Mouse (Mus musculus): Measurements from ENCODE around the gene Map3k11. TPM values are rescaled to one million over a fixed set of nuclear protein-coding genes. Genes with fewer than 3 reads are reported as not detected.
"Not testable (repeated sequence)": the region's sequence is repeated elsewhere in the genome, so short reads cannot be mapped to it uniquely, and the experiment has no call there.

Map3k11 gene
- total RNA-seq, 2 experiments from 2014 or later = 36.9 to 45.8 TPM

DNA sequence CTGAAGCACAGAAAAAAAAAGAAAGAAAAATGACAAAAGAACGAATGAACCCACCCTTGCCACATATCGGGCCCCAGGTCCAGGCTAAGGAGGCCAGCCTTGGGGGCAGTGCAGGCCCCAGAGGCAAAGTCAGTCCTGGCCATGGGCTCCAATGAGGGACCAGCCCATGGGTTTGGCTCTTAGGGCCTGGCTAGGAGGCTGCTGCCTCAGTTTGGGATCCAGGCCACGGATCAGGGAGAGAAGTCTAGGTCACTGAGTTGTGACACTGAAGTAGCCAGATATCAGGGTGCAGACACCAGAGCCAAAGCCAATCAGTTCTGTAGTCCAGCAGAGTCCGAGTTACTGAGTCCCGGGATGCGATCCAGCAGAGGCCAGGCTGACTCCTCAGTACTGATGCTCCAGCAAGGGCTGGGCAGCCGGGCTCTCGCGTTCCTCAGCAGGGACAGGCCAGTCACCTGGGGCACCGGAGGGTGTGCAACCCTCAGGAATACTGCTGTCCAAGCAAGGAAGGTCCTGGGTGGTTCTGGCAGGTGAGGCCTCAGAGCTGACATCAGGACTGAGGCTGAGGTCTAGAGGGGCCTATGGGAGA, 23.8 kb upstream of the Map3k11 start:
- DNase-seq (ENCODE audit: low spot score in 2 of 2) = no peak

DNA sequence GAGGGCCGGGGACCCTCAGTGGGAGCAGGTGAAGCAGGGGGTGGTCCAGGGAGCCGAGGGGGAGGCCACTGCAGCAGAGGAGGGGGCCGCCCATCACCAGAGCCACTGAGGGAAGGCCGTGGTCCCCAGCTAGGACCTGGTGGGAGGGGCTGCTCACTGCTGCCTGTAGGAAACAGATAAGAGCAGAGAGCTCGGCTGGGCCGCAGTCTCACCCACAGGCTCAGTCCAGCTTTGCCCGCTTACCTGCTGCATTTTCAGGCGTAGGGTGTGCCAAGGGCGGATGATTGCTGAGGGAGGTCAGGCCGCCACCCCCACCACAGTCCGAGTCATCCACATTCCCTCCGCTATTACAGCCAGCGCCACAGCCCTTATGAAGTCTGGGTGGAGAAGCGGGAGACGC, 23.1 kb upstream of the Map3k11 start:
- DNase-seq (ENCODE audit: low spot score in 2 of 2) = no peak

DNA sequence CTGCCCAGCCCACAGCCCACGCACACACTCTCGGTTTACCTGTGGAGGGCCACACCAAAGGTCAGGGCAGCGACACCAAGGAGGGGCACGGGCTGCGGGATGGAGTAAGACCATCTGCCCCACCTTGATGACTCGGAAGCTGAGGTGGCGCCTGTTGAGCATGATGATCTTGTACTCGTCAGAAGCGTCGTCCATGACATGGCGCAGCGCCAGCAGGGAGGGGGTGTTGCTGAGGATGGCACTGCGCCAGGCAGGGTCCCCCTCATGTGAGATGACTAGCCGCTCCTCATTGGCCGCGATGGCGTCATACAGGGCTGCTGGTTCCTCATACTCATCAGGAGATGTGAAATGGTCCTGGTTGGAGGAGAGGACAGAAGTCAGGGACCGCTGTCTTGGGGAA, 22.2 kb upstream of the Map3k11 start:
- DNase-seq (ENCODE audit: low spot score in 2 of 2) = no peak

DNA sequence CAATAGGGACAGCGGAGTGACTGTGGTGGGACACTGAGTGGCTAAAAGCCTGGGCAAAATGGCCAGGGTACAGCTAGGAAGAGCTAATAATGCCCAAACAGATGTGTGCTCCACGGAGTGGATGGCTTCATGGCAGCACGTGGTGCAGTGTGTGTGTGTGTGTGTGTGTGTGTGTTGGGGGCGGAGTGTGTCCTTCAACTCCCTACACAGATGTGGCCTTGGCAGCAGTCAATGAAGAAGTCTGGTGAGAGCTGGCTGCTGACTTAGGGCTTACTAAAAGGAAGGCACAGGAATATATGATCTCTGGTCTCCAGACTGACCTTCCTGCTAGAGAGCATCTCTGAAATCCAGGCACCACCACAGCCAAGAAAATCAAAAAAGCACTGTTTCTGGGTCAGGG, 20.2 kb upstream of the Map3k11 start:
- no peak for DNase-seq (ENCODE audit: low spot score in 2 of 2)

DNA sequence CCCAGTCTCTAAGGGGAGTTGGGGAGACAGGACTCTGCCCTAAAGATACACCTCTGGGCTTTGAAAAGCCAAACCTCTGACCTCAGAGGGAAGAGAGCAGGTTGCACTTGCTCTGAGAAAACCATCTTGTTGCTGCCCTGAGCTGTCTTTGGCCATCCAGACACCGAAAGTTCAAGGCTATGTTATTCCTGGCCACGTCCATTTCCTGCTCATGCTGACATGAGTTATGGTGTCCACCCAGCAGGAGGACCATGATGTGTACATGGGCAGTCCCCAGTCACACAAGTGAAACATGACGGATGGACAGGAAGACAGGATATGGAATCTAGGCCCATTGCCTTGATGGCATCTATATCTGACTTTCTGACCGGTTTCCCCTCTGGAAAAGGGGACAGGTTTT, 8.1 kb upstream of the Map3k11 start:
- no peak for DNase-seq (ENCODE audit: low spot score in 2 of 2)

DNA sequence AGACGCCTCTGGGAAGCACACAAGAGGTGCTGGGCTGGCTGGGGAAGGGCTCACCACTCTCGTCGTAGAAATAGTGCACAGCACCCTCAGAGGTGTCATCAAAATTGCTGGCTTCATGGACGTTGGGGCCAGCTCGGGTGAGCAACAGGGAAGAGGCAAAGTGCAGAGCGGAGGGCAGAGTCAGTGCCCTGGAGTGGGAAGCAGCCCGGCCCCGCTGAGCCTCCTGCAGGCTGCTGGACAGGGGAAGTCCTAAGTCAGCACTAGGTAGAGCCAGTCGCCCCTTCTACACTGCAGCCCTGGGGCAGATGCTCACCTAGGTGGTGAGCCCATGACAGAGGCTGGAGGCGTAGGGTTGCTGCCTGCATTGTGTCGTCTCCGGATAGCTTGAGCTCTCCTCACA, 4.3 kb upstream of the Map3k11 start:
- no peak for DNase-seq (ENCODE audit: low spot score in 2 of 2)

DNA sequence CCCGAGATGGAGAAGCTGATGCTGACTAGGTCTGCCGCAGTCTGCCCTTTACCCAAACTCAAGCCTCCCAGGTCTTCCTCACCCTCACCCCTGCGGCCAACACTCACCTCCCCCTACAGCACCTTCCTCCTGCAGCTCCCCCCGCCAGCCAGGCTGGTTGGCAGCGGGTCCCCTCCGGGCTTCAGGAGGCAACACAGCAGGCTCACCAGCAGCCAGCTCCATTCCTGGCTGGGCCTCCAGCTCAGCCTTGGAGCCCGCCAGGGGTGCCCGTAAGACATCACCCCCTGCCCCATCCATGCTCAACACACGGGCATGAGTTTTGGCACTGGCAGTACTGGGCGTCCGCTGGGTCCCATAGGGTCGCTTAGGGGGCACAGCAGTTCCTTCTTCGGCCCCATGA, 3.6 kb upstream of the Map3k11 start:
- no peak for DNase-seq (ENCODE audit: low spot score in 2 of 2)

DNA sequence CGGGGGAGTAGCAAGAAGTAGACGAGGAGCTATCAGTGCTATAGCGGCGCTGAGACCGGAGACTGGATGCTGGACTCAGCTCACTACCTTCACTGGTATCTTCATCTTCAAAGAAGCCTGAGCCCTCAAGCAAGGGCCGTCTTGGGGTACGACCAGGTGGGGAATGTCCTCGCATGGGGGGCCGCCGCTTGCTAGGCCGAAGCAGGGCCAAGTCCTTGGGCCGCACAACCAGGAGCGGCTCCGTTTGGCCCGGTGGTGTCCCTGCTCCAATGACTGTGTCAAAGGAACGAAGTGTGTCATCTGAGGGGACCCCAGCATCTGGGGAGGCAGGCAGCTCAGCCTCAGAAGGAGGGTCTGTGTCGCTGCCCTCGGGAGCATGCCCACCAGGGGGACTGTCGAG, 3.1 kb upstream of the Map3k11 start:
- no peak for DNase-seq (ENCODE audit: low spot score in 2 of 2)

DNA sequence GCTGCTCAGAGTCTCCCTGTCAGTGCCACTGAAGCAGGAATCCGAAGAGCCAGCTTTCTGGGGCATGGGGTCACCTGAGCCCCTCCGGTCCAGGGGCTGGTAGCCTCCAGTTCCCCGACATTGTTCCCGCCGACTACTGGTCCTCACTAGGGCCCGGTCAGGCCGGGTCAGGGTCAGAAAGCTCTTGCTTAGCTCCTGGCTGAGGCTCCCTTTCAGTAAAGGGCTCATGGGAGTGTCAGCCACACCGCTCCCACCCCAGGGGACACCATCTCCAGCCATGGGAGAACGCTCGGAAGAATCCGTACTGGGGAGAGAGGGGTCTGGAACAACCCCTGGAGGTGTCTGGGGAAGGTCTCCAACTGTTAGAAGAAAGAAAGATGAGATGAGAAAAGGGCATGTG, 2.7 kb upstream of the Map3k11 start:
- no peak for DNase-seq (ENCODE audit: low spot score in 2 of 2)

DNA sequence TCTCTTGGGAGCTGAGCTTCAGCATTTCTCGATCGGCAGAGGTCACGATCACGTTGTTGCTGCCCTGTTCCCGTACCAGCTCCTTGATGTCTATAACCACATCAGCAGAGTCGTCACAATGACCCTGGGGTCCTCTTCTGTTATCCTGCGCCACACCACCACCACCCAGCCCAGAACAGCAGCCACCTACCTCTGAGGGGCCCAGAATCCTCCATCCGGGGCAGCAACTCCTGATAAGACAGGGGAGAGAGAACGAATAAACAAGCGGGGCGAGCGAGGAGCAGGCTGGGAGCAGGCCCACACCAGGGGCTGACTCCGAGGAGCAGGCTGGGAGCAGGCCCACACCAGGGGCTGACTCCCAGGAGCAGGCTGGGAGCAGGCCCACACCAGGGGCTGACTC, 2.1 kb upstream of the Map3k11 start:
- DNase-seq (ENCODE audit: low spot score in 2 of 2) = no peak

DNA sequence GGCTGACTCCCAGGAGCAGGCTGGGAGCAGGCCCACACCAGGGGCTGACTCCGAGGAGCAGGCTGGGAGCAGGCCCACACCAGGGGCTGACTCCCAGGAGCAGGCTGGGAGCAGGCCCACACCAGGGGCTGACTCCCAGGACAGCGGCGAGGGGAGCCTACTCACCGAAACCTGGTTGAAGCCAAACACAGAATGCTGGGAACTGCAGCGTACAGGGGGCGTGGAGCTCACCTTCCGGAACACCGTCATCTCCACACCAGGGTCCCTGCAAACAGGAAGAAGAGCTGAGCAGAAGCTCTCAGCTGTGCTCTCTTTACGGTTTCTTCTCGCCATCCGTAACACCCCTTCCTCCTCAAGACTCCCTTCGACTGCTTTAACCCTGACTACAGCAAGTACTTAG, 1.6 kb upstream of the Map3k11 start:
- not testable (repeated sequence) for DNase-seq (ENCODE audit: low spot score in 2 of 2)

DNA sequence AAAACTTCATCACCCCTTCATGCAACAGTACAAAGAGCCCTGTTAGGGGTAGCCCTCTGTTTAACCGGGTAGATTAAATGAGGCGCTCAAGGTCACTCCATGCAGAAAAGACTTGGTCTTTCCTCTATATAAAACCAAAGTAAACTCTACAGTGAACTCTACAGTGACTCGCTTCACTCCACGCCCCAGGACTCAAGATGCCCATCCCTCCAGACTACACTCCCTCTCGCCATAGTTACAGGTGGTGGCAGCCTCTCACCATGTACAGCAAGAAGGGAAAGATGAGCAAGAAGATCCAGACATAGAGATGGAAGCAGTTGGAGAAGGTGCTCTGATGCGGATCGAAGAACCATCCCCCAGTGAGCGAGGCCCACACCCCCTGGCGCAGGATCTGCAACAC, 804 bp upstream of the Map3k11 start:
- no peak for DNase-seq (ENCODE audit: low spot score in 2 of 2)

DNA sequence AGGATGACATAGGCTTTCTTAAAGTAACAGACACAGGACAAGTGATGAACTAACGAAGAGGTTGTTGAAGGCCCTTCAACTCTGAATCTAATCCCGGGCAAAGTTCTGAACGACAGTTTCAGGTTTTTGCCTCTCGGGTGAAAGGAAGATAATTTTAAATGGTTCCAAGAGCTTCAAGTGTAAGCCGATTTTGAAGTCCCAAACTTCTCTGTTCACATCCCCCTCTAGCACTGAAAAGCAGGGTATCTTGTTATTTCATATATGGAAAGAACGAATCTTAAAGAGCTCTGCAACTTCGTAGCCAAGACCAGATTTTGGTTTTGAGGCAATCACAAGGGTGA, 516 bp downstream of the Map3k11 start:
- DNase-seq (ENCODE audit: low spot score in 2 of 2) = no peak

DNA sequence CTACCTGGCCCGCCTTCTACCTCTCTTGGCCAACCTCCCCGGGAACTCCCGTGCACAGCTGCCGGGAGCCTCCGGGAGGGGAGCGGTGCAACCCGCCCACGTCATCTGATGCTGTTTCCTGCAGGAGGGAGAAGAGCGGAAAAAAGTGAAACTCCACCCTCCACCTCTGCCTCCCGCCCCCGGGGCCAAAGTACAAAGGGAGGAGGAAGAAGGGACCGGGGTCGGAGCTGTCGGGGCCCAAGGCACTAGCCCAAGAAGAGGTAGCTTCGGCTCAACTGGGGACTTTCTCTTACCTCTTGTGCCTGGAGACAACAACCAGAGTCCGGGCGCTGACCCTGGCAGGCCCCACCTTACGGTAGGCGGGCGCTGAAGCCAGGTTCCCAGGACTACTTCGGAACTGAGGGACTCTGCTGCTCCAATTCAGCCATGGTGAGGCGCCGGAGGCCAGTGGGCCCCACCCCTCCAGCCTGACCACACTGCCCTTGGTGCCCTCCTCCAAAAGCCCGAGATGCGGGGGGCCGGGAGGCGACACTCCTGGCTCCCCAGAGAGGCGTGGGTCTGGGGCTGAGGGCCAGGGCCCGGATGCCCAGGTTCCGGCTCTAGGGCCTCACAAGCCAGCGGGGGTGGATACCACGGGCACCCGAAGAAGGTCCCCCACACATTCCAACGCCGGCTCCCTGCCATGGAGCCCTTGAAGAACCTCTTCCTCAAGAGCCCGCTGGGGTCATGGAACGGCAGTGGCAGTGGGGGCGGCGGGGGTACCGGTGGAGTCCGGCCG, 1.2 kb downstream of the Map3k11 start:
- peak; percentile 80 to 82 for DNase-seq (ENCODE audit: low spot score in 2 of 2)

DNA sequence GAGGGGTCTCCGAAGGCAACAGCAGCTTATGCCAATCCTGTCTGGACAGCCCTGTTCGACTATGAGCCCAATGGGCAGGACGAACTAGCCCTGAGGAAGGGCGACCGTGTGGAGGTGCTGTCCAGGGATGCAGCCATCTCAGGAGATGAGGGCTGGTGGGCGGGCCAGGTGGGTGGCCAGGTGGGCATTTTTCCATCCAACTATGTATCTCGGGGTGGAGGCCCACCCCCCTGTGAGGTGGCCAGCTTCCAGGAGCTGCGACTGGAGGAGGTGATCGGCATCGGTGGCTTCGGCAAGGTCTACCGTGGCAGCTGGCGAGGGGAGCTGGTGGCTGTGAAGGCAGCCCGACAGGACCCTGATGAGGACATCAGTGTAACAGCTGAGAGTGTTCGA, 1.8 kb downstream of the Map3k11 start:
- no peak for DNase-seq (ENCODE audit: low spot score in 2 of 2)

DNA sequence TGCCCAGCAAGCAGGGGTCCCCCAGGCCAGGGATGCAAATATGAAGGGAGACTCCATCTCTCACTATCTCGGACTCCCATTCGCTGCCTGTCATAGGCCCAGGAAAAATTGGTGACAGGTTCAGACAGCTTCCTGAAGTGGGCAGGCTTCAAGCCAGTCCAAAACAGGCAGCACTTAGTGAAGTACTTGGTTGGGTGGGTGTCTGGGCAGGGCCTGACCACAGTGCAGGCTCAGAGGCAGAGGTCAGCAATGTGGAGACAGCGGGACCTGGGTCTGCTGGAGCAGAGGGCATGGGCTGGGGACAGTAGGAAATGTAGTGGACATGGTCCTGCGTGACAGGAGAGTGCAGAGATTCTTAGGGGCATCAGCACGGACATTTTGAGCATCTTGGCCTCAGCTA, 3.1 kb downstream of the Map3k11 start:
- DNase-seq (ENCODE audit: low spot score in 2 of 2) = no peak

DNA sequence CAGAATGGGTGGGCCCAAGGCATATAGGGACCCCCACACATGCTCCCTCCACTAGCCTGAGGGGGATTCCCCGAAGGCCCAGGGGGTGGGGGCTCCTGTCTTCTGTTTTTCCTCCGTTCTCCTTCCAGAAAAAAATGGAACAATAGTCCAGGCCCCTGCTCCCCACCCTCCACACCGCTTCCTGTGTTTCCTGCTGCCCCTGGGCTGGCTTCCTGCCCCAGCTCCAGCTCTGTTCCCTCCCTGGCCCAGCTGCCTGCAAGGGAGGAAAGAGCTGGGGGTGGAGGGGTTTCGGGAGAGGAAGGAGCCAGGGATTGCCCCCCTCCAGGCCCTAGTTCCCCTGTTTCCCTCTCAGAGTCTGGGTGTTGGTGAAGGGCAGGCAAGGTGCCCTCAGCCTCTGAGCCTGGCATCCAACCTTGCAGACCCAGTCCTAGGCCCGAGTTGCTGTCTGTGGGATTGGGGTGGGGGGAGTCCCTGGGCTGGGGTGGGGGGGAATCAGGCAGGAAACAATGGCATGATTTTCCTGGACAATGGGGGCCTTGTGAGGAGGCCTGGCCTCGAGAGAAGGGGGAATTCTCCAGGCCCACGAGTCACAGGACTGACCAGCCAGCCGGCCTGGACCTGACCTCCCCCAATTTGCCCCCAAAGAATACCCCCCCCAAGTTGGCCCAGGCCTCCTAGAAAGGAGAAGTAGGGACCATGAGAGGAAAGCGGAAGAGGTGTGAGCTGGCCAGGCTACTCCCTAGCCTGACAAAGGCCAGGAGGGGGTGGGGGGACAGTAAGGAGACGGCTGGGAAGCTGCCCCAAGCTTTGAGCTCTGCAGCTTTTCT, 3.8 kb downstream of the Map3k11 start:
- no peak for DNase-seq (ENCODE audit: low spot score in 2 of 2)

DNA sequence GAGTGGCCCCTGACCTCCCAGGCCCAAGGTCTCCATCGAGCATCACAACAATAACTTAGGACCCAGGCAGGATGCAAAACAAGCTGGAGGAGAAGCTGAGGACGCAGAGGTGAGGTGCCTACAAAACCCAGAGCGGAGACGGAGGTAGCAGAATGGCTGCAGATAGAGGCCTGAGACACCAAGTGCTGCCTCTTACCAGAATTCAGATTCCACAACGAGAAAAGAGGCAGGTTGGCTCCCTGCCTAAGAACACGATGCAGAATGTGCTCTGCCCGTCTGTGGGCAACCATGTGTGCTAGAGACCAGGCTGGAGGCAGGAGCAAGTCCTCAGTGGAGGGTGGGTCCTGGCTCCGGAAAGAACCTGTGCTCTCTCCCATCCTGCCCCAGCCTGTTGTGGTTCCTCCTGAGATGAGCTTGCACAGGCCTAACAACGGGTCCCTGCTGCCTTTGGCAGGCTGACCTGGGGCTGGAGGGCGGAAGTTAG, 4.4 kb downstream of the Map3k11 start:
- DNase-seq (ENCODE audit: low spot score in 2 of 2) = no peak

DNA sequence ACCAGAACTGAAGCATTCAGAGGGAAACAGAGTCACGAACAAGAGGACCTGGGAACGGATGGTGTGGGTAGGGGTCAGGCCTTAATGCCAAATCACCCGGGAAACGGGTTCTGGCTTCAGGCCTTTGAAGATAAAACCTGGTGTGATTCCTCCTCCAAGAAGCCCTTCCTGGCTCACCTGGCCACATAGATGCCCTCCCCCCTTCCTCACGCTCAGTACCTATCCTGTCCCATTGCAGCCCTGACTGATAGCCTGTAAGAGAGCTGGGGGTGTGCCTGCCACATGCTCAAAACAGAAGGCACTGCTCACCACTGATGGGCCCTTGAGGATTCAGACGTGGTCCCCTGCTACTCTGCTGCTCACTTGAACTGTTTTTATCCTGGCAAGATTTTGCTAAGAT, 5.3 kb downstream of the Map3k11 start:
- DNase-seq (ENCODE audit: low spot score in 2 of 2) = no peak

DNA sequence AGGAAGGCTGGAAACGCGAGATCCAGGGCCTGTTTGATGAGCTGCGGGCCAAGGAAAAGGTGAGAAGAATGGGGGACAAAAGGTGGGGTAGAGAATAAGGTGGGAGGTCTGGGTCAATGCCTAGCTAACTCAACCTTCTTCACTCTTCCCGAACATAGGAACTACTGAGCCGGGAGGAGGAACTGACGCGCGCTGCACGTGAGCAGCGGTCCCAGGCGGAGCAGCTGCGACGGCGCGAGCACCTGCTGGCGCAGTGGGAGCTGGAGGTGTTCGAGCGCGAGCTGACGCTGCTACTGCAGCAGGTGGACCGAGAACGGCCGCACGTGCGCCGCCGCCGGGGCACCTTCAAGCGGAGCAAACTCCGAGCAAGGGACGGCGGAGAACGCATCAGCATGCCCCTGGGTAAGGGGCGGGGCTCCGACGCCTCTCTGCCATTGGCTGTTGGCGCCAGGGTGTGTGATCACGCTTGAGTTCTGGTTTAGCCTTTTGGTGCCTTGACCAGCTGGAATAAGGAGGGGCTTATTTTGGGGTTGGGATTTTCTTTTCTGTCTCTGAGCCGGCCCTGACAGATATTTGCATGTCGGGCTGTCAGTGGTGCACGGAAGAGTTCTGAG, 7.4 kb downstream of the Map3k11 start:
- DNase-seq (ENCODE audit: low spot score in 2 of 2) = no peak

DNA sequence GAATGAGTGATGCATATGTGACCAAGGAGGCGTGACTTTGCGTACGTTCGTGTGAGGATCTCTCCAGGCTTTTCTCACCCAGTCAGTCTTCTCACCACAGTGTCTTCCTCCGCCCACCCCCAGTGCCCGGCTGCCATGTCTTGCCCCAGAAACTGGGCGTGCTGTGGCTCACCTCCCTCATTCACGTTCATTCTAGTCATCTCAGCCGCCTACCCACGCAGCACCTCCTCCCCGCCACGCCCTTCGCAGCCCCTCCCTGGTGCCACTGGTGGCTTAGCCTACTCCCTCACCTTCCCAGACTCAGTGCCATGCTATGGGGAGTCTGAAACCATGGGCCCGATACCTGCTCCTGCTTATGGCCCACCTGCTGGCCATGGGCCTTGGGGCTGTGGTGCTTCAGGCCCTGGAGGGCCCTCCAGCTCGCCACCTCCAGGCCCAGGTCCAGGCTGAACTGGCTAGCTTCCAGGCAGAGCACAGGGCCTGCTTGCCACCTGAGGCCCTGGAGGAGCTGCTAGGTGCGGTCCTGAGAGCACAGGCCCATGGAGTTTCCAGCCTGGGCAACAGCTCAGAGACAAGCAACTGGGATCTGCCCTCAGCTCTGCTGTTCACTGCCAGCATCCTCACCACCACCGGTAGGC, 15.7 kb downstream of the Map3k11 start, which contains the start of gene Kcnk7:
TSS of gene Kcnk7 (plus strand) at position 205 of the 638 bp plus-strand sequence.
- no peak for DNase-seq (ENCODE audit: low spot score in 2 of 2)

Measured in adrenal gland, adult 18-20 months (tissue).